Mouse (Mus musculus) embryonic fibroblast, embryonic 13.5 days (primary cell): Measurements from ENCODE around the gene Brwd1. TPM values are rescaled to one million over a fixed set of nuclear protein-coding genes. Genes with fewer than 3 reads are reported as not detected.
"Not testable (repeated sequence)": the region's sequence is repeated elsewhere in the genome, so short reads cannot be mapped to it uniquely, and the experiment has no call there.

Experiments used
- H3K27ac ChIP-seq: 2 replicates; pipeline ENCODE4 v1.5.1; 2012; ENCODE audit warnings: low read length, control low read depth, inconsistent platforms; ENCODE audit not compliant: insufficient read depth
- H3K4me1 ChIP-seq: 2 replicates; pipeline ENCODE4 v1.6.1; 2011; ENCODE audit warnings: low read length; ENCODE audit not compliant: control insufficient read depth, insufficient read depth
- H3K4me3 ChIP-seq: 2 replicates; pipeline ENCODE4 v1.5.1; 2011; ENCODE audit warnings: mild to moderate bottlenecking, control low read depth, low read length; ENCODE audit not compliant: insufficient read depth
- CTCF ChIP-seq: IDR thresholded peaks from 2 replicates; pipeline ENCODE4 v1.5.1; 2011; ENCODE audit warnings: mild to moderate bottlenecking, control low read depth, low read length, moderate library complexity, borderline replicate concordance; ENCODE audit not compliant: insufficient read depth
- POLR2A ChIP-seq: IDR thresholded peaks from 2 replicates; pipeline ENCODE4 v1.6.1; 2011; ENCODE audit warnings: low read depth, mild to moderate bottlenecking, control low read depth, low read length, moderate library complexity
- polyA plus RNA-seq: library from polyadenylated mRNA; stranded (reverse); fragments of >200 nt; gene quantifications from 2 replicates; pipeline ENCODE4 v1.2.4, GENCODE M21; 2011; ENCODE audit warnings: low read depth; ENCODE audit not compliant: missing spikeins, insufficient read length

The Brwd1 gene
- polyA plus RNA-seq, 1 experiment = 122 TPM

GRCm38 (mm10) chr16:95984911-95985310 is 97.4 kb downstream of the Brwd1 start:
- TF ChIP-seq POLR2A = no peak
- TF ChIP-seq CTCF = no peak
- Histone ChIP-seq H3K27ac (no peak overlapping the region), H3K4me1 (0 out of 2 replicates have a peak, but pooled peaks cover 2% of the 10 kb centered on the region), H3K4me3 (no peak overlapping the region)

GRCm38 (mm10) chr16:95983601-95984000 is 98.7 kb downstream of the Brwd1 start:
- Histone ChIP-seq H3K4me1 (no peaks in the 10 kb centered on the region), H3K4me3 (no peak overlapping the region), H3K27ac (no peak overlapping the region)
- TF ChIP-seq POLR2A (no peak), CTCF (peak; percentile 43; the same call in 1 of the 2 replicates)

GRCm38 (mm10) chr16:95970841-95971240 is 111.5 kb downstream of the Brwd1 start:
- Histone ChIP-seq H3K4me3 (no peak overlapping the region), H3K4me1 (no peaks in the 10 kb centered on the region; the same call in 1 of the 2 replicates), H3K27ac (no peak overlapping the region)
- TF ChIP-seq POLR2A = no peak
- no peak for TF ChIP-seq CTCF

- no peaks in the 10 kb centered on the region; the same call in 1 of the 2 replicates for H3K4me1 ChIP-seq
- TF ChIP-seq CTCF (no peak), POLR2A (no peak)
- H3K4me3 ChIP-seq = no peak overlapping the region
- H3K27ac ChIP-seq = no peak overlapping the region
These were observed 114.9 kb downstream of the Brwd1 start for GRCm38 (mm10) chr16:95967455-95967854.

GRCm38 (mm10) chr16:95964427-95965023 is 117.8 kb downstream of the Brwd1 start:
- H3K4me1 ChIP-seq = no peaks in the 10 kb centered on the region; the same call in 1 of the 2 replicates
- no peak overlapping the region for H3K4me3 ChIP-seq
- TF ChIP-seq POLR2A (no peak), CTCF (no peak)

GRCm38 (mm10) chr16:95961484-95961883 is 120.8 kb downstream of the Brwd1 start:
- H3K4me3 ChIP-seq, H3K27ac ChIP-seq, H3K4me1 ChIP-seq: not testable (repeated sequence)

More at GRCm38 (mm10) chr16:95964427-95965023, 117.8 kb downstream of the Brwd1 start:
- H3K27ac ChIP-seq = no peak overlapping the region

- not testable (repeated sequence) for H3K4me3 ChIP-seq, H3K4me1 ChIP-seq
These were observed 121.6 kb downstream of the Brwd1 start for GRCm38 (mm10) chr16:95960689-95961088.

GRCm38 (mm10) chr16:95958080-95958479 is 124.2 kb downstream of the Brwd1 start:
- Histone ChIP-seq H3K4me3 (no peak overlapping the region), H3K4me1 (no peaks in the 10 kb centered on the region), H3K27ac (no peak overlapping the region)
- no peak for TF ChIP-seq POLR2A
- TF ChIP-seq CTCF = no peak

More at GRCm38 (mm10) chr16:95960689-95961088, 121.6 kb downstream of the Brwd1 start:
- not testable (repeated sequence) for H3K27ac ChIP-seq

GRCm38 (mm10) chr16:95956618-95957017 is 125.7 kb downstream of the Brwd1 start:
- no peak overlapping the region for H3K4me3 ChIP-seq
- H3K27ac ChIP-seq = no peak overlapping the region
- TF ChIP-seq CTCF = peak; percentile 39; the same call in 1 of the 2 replicates
- TF ChIP-seq POLR2A = no peak
- H3K4me1 ChIP-seq = no peaks in the 10 kb centered on the region

- TF ChIP-seq CTCF (no peak), POLR2A (no peak)
- H3K4me1 ChIP-seq = no peaks in the 10 kb centered on the region
- H3K27ac ChIP-seq = no peak overlapping the region
- H3K4me3 ChIP-seq = no peak overlapping the region
These were observed 126.5 kb downstream of the Brwd1 start for GRCm38 (mm10) chr16:95955716-95956346.
